8 mouse cellular contexts compared by ENCODE assay signal in genomic region chr3:40744836-40745660, GRCm38 (mm10). TPM values are rescaled to one million over a fixed set of nuclear protein-coding genes. Genes with fewer than 3 reads are reported as not detected.
A peak's percentile ranks its signal among the peaks of the same experiment; 100 is the strongest.
DNase-seq lines count a peak whose midpoint lies in the region; ATAC-seq and TF ChIP-seq lines count a peak whose summit lies in the region.

No protein-coding gene starts in this region.

- under 1% methylated on average over 43 of the region's 93 CpGs for WGBS in heart, embryonic 11.5 days (ENCODE audit: insufficient replicate concordance)
- WGBS in kidney, embryonic 16.5 days: 1% methylated on average over 78 of the region's 93 CpGs

- DNase-seq in CD4-positive helper T cell, adult 2 months (ENCODE audit: low read depth, low spot score): peak; percentile 95
- peak; percentile 95 for DNase-seq in brain, embryonic 14.5 days (ENCODE audit: low read depth)
- DNase-seq in liver: peak; percentile 96
- peak; percentile 71 to 78 for DNase-seq in monocyte, adult 2 months (ENCODE audit: low read depth in 1 of 2, low spot score in 2 of 2)
- peak; percentile 89 to 90 for DNase-seq in spleen, postnatal 14 days (ENCODE audit: low spot score in 2 of 2)

- H3K27me3 ChIP-seq in heart, embryonic 11.5 days (ENCODE audit: control insufficient read depth, insufficient read depth, low read length): no peaks in the 10 kb centered on the region
- no peaks in the 10 kb centered on the region for H3K27me3 ChIP-seq in kidney, embryonic 16.5 days (ENCODE audit: insufficient read depth, low read length)

- peak overlapping the region; percentile 65 for H3K9ac ChIP-seq in heart, embryonic 11.5 days (ENCODE audit: low read depth, low read length)
- H3K9ac ChIP-seq in kidney, embryonic 16.5 days (replicated peaks; ENCODE audit: low read length): peak overlapping the region; percentile 71

- no peaks in the 10 kb centered on the region for H3K36me3 ChIP-seq in heart, embryonic 11.5 days (ENCODE audit: control insufficient read depth, insufficient read depth, low read length)
- H3K36me3 ChIP-seq in kidney, embryonic 16.5 days (ENCODE audit: insufficient read depth, low read length): no peaks in the 10 kb centered on the region

- peak; percentile 86 for ATAC-seq in erythroblast, adult 5-6 weeks (replicated peaks; ENCODE audit: low FRiP score, poor library complexity, severe bottlenecking)
- ATAC-seq in heart, embryonic 11.5 days (replicated peaks; ENCODE audit: insufficient number of reproducible peaks, low FRiP score, low TSS enrichment): peak; percentile 93
- ATAC-seq in kidney, embryonic 16.5 days (ENCODE audit: low FRiP score, low TSS enrichment): peak; percentile 97

- peak overlapping the region; percentile 74 for H3K4me3 ChIP-seq in heart, embryonic 11.5 days (ENCODE audit: low read depth, low read length)
- H3K4me3 ChIP-seq in kidney, embryonic 16.5 days (ENCODE audit: low read length): peak overlapping the region; percentile 55

- H3K4me2 ChIP-seq in heart, embryonic 11.5 days: peak overlapping the region; percentile 98
- peak overlapping the region; percentile 70 for H3K4me2 ChIP-seq in kidney, embryonic 16.5 days (replicated peaks; ENCODE audit: low read depth, low read length)

- peak; percentile 91 for TF ChIP-seq POLR2A in brain, embryonic 14.5 days (IDR thresholded peaks at IDR 0.05; ENCODE audit: borderline replicate concordance, extremely low read depth, insufficient read depth, insufficient read length, poor library complexity, severe bottlenecking)

- TF ChIP-seq CTCF in brain, embryonic 14.5 days (IDR thresholded peaks at IDR 0.05; ENCODE audit: borderline replicate concordance, extremely low read depth, insufficient read depth, insufficient read length): no peak

- H3K4me1 ChIP-seq in heart, embryonic 11.5 days (ENCODE audit: control insufficient read depth, insufficient read depth, low read length): peaks cover 7% of the 10 kb centered on the region
- no peaks in the 10 kb centered on the region for H3K4me1 ChIP-seq in kidney, embryonic 16.5 days (ENCODE audit: insufficient read depth, low read length)

- H3K9me3 ChIP-seq in heart, embryonic 11.5 days (replicated peaks; ENCODE audit: control insufficient read depth, low read length): no peaks in the 10 kb centered on the region
- H3K9me3 ChIP-seq in kidney, embryonic 16.5 days (ENCODE audit: low read length): no peaks in the 10 kb centered on the region

- H3K27ac ChIP-seq in heart, embryonic 11.5 days (ENCODE audit: low read depth, low read length): peak overlapping the region; percentile 85
- peak overlapping the region; percentile 26; the same call in 1 of the 2 replicates for H3K27ac ChIP-seq in kidney, embryonic 16.5 days (ENCODE audit: low read length)

RNA-seq across cellular contexts. Expression of gene Hspa4l, which starts 0.8 kb away (rescaled TPM):
- polyA plus RNA-seq in brain, embryonic 14.5 days (2012; rRNA removed): 12.0 and 21.4 TPM in 2 replicates
- total RNA-seq in erythroblast, adult 5-6 weeks (2015; ENCODE audit: low replicate concordance): 13.8 and 30.7 TPM in 2 replicates
- 39.0 and 69.1 TPM in 2 replicates for total RNA-seq in erythroblast, adult 5-6 weeks (2017; ENCODE audit: low replicate concordance)
- 30.0 and 31.1 TPM in 2 replicates for polyA plus RNA-seq in heart, embryonic 11.5 days (2014; fragmentation: Nextera tagmentation; extraction: Ambion mirVana)
- polyA plus RNA-seq in kidney, embryonic 16.5 days (2015; fragmentation: Nextera tagmentation; extraction: Ambion mirVana): 10.0 and 11.4 TPM in 2 replicates

RNA-seq across cellular contexts. Expression of gene Slc25a31, which starts 36.4 kb away (rescaled TPM):
- polyA plus RNA-seq in brain, embryonic 14.5 days (2012; rRNA removed): 0.21 and 0.27 TPM in 2 replicates
- total RNA-seq in erythroblast, adult 5-6 weeks (2015; ENCODE audit: low replicate concordance): not detected in 2 replicates
- total RNA-seq in erythroblast, adult 5-6 weeks (2017; ENCODE audit: low replicate concordance): not detected in 2 replicates
- 0.56 and 0.66 TPM in 2 replicates for polyA plus RNA-seq in heart, embryonic 11.5 days (2014; fragmentation: Nextera tagmentation; extraction: Ambion mirVana)
- polyA plus RNA-seq in kidney, embryonic 16.5 days (2015; fragmentation: Nextera tagmentation; extraction: Ambion mirVana): 0.08 and 0.31 TPM in 2 replicates

RNA-seq across cellular contexts. Expression of gene Plk4, which starts 54.8 kb away (rescaled TPM):
- polyA plus RNA-seq in brain, embryonic 14.5 days (2012; rRNA removed): 12.9 and 19.9 TPM in 2 replicates
- 24.2 and 36.8 TPM in 2 replicates for total RNA-seq in erythroblast, adult 5-6 weeks (2015; ENCODE audit: low replicate concordance)
- 29.6 and 33.0 TPM in 2 replicates for total RNA-seq in erythroblast, adult 5-6 weeks (2017; ENCODE audit: low replicate concordance)
- 45.6 and 49.1 TPM in 2 replicates for polyA plus RNA-seq in heart, embryonic 11.5 days (2014; fragmentation: Nextera tagmentation; extraction: Ambion mirVana)
- 55.6 and 56.9 TPM in 2 replicates for polyA plus RNA-seq in kidney, embryonic 16.5 days (2015; fragmentation: Nextera tagmentation; extraction: Ambion mirVana)

Comparison
In these comparisons a context has a peak if more than half of its experiments do, and no peak if none do; other contexts are left out.
1. Peak in every context shown above with its lines: DNase-seq, ATAC-seq, H3K4me3 ChIP-seq and H3K27ac ChIP-seq.